Mouse (Mus musculus): ENCODE measurements around the gene Atp6v1c2.

The Atp6v1c2 gene

DNA sequence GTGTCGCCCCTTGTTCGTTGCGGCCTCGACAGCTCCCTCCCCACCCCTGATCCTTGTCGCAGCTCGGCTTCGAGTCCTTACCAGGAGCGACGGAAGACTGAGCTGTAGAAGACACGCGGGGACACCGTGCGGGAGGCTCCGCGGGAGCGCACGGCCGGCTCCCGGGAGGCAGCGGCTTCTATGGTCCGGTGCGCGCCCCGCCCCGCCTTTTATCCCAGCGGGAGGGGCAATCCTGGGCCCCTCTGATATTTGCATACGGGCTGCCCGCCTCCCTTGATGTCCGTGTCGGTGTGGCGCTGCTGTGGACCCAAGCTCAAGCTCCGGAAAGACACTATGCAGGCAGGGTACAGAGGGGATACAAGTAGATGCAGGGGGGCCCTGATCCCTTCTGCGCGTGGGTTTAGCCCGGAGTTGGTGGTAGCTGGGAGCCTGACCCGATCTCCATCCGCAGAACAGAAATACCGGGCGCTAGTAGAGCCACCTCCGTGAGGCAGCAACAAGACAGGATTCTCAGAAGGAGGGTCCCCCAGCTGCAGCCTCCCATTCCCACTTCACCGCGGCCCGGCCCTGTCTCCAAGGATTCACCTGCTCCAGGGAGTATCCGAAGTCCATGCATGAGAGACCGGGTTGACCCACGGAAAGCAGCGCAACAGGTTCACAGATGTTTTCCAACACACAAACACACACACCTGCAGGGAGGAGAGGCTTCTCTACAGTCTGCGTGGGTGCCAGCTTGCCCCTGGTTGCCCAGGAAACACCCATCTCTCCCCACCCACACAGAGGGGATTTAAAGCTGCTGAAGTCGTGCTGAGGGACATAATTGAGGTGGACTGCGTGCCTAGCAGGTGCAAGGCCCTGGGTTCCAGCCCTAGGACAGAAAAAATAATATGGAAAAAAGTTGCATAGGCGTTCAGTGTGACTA, 4.3 kb downstream of the Atp6v1c2 start:
- DNase-seq, result peak; percentile 43 to 53

DNA sequence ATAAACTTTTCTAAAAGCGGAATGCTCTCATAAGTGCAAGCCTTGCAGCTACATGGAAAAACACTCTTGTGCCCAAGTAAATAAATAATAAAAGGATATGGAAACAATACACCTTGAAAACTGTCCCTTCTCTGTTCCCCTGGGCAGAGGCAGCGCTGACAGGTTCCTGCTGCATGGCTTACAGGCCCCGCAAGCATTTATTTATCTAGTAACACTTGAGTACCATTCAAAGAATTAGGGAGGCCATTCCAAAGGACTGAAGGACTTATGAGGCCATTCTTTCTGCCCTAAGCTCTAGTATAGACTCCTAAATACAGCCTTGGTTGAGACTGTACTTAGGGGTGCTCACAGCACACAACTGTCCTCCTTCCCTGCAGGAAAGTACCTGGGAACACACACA, 10.7 kb downstream of the Atp6v1c2 start:
- no peak for DNase-seq

DNA sequence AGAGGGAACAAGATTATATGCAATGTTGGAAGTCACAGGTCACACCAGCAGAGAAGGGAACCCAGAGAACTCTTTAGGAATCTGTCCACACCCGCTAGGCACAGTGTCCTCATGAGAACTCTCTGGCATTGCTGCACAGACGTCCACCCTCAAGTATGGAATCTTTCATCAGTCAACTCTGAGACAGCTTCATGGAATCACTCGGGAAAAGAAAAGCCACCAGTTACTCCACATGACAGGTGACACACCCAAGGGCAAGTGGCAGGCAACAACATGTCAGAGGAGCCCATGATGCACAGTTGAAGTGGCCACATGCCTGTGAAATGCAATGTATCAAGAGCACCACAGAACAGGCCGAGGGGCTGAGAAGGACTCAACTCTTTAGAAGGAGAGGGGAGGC, 11.2 kb downstream of the Atp6v1c2 start:
- no peak for DNase-seq

DNA sequence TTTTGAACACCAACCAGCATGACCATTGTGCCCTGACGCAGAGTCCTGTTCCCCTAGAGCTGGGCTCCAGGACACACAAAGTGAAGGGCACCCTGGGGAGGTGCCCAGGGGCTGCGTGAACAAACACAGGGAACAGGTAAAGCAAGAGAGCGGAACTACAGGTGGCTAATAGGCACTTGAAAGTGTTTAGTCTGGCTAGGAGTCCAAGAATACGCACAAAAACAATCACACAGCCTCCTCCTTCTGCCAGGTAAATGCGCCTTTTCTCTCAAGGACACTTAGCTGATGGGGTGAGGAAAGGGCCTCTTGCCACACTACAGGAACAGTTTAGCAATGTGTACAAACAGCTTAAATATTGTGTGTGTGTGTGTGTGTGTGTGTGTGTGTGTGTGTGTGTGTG, 13.1 kb downstream of the Atp6v1c2 start:
- DNase-seq, result no peak

DNA sequence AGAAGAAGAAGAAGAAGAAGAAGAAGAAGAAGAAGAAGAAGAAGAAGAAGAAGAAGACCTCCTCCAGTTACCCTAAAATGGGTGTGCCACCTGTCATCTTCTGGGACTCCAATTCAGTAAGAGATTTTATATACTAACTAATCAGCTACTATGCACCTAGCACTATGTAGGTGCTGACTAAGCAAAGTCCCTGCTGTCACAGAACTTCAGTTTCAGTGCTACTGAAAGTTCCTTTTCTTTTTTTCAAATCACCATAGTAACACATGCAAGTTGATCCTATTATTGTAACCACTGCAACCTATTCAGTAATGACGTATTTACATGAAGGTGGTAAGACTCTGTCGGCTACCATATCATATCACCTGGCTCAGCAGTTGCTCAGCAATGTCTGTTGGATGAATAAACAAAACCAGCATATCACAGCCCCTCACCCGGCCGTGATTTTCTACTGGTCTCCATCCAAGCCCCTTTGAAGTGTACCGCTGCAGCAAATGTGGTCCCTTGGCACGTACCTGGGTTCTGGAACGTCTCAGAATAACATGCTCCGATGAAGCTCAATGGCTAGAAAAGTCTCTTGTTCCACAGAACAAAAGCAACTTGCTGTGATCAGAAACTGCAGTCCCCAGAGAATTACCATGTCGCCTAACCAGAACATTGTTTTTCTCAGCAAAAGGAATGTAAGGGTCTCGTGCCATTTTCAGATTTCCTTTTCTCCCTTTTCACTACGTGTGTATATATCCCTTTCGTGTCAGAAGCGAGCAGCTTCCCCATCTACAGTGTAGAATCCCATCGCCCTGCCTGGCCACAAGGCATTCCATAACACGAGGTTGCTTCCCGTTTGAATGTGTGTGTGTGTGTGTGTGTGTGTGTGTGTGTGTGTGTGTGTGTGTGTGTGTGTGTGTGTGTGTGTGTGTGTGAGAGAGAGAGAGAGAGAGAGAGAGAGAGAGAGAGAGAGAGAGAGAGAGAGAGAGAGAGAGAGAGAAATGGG, 18.0 kb downstream of the Atp6v1c2 start:
- DNase-seq, result no peak

DNA sequence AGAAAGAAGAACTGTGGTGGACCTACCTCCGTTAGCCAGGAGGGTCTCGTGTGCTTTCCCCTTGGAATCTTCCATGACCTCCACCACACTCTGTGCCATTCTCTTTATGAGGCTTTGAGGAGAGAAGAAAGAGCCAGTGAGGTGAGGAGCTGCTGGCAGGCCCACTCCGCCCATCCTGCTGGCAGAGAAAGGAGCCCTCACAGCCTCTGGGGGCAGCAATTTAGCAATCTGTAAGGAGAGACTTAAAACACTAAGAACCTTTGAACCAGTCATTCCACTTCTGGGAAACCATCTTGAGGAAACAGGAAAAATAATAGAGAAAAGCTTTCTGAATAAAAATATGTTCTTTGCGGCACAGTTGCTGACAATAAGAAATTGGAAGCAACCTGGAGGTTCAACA, 20.9 kb downstream of the Atp6v1c2 start:
- DNase-seq, result no peak

DNA sequence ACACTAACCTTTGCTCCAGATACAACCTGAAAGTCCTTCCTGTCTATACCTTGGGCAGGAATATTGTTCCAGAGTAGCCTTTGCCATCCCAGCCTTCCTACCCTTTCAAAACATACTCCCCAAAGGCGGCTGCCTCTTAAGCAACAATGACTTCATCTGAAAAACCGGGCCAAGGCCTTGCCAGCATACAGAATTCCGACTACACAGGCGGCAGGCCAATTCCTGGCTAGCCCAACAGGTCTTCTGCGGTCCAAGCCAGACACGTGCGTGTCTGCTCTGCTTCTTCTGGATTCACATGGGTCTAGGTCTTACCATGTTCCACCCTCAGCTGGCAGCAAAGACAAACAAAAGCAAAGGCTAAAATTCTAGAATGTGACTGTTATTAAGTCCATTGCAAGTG, 23.7 kb downstream of the Atp6v1c2 start:
- DNase-seq, result no peak

DNA sequence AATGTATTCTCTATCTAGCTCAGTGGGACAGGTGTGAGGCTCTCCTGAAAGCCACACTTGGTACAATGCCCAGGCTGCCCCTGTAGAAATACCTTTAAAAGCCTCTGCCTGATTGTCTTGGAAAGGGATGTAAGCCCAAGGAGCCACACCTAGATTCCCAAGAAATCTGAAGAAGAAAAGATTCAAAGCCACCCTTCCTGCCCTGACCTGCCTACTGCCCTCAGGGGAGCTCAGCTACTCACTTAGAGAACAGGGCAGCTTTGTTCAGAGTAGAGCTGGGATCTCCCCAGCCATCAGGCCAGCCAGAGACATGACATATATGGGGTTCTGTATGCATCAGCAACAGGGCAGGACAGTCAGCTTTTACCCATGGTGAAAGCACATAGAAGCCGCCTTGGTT, 29.3 kb downstream of the Atp6v1c2 start:
- no peak for DNase-seq

DNA sequence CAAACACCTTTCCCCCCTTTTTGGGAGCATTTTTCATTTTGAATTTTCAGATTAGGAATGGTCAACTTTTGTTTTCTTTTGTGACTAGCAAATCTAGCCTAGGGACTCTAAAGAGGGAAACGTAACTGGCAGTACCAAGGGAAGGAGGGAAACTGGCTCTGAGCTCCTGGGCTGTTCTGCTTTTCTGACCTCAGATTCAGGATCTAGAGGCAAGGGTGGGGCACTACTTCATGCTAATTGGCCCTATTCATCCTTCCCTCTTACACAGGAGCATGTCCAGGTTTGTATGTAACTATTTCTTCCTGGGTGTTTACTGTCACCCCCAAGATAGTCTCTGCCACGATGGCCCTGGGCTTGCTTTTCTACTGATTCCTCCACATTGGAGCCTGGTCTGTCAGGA, 32.3 kb downstream of the Atp6v1c2 start:
- DNase-seq, result no peak

DNA sequence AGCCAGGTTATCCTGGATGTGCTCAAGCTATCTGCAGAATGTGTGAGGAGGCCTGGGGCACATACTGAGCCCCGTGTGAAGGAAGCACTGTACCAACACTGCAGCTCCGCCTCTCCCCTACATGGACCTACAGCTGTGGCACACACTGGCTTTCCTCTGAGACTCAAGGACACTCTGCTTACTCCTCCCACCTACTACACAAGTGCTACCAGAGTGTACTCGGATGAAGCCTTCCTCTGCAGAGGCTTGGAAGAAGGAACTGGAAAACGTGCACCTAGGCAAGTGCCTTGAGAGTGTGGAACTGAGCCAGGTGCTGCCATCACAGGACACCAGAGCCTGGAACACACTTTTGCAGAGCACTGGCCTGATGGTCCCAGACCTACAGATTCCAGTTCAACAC, 38.6 kb downstream of the Atp6v1c2 start:
- DNase-seq, result no peak

DNA sequence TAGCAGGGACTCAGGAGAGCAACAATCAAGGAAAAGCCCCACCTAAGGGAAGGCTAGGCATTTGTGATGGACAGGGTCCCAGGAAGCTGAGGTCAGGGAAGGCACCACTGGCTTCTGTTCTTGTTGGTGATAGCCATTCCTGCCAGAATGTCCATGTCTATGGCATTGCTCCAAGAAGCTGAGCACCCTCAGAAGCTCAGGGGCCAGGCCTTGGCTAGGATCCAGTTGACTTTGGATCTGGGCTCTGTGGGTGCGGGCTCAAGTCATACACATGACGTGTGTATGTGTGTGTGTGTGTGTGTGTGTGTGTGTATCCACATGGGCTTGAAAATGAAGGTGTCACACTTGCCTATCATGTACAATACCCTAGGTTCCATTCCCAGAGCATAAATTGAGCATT, 39.2 kb downstream of the Atp6v1c2 start:
- no peak for DNase-seq

DNA sequence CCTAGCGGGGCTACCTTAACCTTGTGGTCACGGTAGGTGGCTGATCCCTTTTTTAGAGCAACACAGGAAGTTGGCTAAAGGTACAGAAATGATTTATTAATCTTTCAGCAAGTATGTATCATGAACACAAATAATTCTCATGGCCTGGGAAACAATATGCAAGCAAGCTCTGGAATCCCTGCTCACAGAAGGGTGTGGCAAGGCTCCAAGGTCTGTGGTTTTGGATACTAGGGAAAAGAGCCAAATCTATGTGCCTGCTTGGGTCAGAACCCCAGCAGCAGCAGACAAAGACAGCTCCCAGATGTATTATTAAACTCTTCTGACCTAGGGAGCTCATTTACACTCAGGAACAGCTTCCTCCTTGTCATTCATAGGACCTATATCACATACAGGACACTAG, 40.1 kb downstream of the Atp6v1c2 start:
- no peak for DNase-seq

DNA sequence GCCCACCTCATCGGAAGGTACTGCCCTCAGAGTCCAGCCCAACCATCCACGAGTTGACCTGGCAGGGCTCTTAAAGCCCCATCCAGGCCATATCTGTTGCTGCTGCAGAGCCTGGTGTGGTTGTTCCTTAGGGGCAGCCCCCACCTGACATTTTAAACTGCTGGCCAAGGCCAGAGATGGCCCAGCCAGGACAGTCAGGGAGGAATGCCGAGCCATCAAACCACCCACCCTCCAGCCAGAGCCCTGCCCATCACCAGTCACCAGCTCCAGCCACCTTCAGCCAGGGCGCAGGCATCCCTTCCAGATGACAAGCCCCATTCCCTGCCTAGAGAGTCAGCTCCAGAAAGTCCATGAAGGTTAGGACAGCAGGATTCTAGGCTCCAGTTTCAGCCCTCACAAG, 40.7 kb downstream of the Atp6v1c2 start:
- no peak for DNase-seq

DNA sequence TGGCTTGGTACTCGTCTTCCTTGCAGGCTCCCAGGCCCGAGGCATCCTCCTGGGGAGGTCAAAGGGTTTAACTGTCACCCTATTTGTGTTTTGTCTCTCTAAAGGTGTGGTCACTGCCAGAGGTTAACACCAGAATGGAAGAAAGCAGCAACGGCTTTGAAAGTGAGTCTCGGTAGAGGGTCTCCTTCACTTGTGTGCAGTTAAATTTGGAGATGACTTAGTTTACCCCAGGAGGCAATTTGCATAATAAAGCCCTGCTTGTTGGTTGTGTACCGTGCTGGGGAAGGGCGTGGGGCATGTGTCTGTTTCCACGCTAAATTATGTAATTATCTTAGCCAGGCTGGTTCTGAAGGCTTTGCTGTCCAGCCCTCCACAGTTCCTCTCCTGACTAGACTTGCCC, 55.3 kb downstream of the Atp6v1c2 start:
- DNase-seq, result no peak

DNA sequence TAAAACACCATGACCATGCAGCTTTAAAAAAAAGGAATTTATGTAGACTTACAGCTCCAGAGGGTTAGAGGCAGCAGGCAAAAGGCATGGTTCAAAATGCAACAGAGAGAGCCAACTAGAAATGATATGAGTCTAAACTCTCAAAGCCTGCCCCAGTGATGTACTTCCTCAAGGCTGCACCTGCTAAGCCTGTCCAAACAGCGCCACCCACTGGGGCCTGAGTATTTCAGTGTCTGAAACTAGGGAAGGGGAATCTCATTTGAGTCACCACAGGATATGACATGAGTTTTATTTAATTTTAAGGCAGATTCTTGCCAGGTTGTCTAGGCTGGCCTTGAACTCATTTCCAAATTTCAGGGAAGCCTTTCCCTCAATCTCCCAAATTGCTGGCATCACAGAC, 57.9 kb downstream of the Atp6v1c2 start:
- DNase-seq, result peak; percentile 68 to 73

DNA sequence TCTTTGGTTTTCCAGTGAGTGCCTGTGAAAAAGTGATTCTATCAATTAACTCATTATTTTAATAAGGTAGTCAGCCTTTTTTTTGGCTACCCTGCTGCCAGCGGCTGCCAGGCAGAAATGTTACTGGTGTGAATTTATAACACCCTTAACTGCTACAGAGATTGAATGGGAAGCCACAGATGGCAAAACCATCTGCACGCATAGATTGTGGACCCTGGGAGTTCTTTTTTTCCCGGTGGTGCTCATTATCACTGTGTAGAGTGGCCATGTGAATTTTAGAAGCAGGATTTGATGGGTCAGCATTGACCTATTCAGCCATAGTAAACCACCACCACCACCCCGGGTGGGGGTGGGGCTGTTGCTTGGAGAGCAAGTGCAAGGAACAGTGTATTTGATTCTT, 61.8 kb downstream of the Atp6v1c2 start:
- no peak for DNase-seq

DNA sequence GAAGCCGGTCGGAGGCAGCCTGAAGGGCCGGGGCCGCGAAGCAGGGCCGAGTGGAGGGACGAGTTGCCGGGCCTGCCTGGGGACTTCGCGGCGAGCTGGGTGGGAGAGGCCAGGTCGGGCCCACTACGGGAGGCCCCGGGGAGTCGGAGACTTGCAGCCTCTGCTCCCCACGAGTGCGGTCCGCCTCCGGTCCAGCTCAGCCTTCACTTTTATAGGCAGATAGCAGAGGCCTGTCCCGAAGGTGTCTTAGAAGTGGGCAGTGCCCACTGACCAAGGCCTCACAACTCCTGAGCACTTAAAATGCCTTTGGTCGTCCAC, 62.5 kb downstream of the Atp6v1c2 start:
- DNase-seq, result no peak

DNA sequence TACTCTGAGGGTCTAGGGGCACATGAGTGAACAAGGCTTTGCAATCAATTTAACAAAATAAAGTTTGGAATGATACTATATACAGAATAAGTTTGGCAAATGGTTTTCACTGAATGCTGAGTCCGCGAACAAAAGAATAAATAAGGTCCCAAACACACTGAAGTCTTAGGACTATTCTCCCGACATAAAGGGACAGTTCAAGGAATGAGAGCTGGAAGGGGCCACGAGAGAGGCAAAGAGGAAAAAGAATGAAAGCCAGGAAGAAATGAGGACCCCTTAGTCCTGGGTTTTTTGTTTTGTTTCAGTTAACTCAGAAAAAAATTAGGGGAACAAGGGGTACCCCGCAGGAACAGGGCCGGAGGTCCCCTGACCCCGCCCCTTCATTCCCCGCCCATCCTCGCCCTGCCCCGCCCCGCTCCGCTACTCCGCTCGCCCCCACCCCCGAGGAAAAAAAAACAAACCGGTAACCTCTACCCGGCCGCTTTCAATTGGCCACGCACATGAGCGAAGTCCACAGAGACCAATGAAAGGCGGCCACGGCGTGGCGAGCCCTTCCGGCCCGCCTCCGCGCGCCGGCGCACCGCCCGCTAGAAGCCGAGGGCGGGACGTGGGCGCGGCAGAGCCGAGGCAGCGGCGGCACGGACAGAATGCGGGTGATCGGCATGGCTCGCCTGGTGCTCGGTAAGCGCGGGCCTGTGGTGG, 63.0 kb downstream of the Atp6v1c2 start, which contains the start of gene Pdia6:
Gene Pdia6 (plus strand): TSS at position 575 of the 702 bp plus-strand sequence.
- DNase-seq, result peak; percentile 95 to 97

DNA sequence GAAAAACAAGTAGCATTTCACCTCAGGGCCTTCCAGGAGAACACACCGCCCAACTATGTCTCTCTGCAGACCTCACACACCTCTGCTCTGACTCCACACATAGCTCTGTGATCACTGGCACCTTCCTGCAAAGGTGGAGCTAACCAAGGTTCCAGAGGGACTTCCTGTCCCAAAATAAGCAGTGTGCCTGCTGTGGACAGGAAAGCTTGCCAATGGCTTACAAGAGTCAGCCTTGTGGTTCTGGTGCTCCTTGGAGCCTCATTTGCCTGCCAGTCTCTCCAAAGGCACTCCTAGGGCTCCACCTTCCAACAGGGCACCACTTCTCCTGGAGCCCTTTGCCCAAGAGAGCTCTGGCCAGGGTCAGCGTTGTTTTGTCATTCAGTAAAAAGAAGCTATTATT, 64.3 kb downstream of the Atp6v1c2 start:
- DNase-seq, result no peak

DNA sequence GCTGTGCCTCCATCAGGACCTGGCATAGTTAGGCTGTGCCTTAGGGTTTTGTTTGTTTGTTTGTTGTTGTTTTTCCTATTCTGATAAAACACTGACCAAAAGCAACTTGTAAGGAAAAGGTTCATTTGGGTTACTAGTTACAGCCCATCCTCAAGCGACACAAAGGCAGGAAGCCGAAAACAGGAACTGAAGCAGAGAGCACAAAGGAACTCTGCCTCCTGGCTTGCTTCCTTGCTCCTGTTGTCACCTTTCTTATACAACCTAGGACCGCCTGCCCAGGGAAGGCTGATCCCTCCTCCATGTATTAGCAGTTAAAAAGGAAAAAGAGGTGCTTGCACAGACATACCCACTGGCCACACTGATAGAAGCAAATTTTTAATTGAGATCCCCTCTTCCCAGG, 65.3 kb downstream of the Atp6v1c2 start:
- DNase-seq, result no peak

DNA sequence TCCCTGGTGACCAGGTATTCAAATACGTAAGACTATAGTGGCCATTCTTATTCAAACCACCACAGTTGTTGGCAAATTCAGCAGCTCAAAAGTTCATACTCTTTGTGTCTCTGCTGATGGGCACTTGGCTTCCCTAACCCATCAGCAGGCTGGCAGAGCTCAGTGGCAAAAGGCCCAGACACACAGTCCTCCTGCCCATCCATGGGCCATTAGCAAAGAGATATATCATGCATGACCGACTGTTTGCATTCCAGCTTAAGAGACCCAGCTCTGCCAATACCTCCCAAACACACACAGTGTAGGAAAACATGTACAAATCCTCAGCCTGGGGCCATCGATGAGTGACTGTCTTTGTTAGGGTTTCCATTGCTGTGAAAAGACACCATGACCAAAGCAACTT, 68.2 kb downstream of the Atp6v1c2 start:
- DNase-seq, result no peak

DNA sequence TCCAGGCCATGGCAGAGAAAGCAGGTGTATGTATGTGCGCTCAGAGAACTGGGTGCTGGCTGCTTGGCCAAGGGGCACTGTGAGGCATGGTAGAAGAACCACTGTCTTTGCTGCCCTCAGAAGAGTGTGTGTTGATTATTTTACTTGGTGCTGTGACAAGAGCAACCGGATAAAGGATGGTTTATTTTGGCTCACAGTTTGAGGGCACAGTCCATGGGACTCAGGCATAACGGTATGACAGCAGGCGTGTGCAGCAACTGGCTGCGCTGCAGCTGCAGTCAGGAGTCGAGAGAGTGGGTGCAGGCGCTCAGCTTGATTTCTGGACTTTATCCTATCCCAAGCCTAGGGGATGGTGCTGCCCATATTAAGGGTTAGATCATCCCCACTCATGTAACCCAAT, 70.7 kb downstream of the Atp6v1c2 start:
- no peak for DNase-seq

DNA sequence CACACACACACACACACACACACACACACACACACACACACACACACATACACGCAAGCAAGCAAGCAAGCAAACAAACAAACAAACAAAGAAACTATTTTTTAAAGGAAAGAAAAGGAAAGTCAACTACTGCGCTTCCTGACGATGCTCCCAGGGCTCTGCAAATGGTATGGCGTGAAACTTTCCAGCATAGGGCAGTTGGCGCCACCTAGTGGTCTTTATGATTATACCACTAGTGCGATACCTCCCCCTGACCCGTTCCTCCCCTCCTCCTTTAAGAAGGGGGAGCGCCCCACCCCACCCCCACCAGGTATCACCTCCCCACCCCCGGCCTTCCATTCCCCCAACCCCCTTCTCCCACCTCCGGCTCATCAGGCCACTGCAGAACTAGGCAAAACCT, 72.3 kb downstream of the Atp6v1c2 start:
- peak; percentile 64 to 74 for DNase-seq
